Mouse (Mus musculus) ES-E14 (cell line): ENCODE results near the gene Nos1ap.

Experiments
- CHD2 ChIP-seq: IDR thresholded peaks from 2 replicates; pipeline ENCODE4 v1.6.1; 2014; ENCODE audit warnings: mild to moderate bottlenecking, low read depth, low read length, inconsistent platforms
- HCFC1 ChIP-seq: IDR thresholded peaks from 2 replicates; pipeline ENCODE4 v1.6.1; 2012; ENCODE audit warnings: low read length, inconsistent platforms, borderline replicate concordance; ENCODE audit not compliant: insufficient read depth
- MAFK ChIP-seq: IDR thresholded peaks from 2 replicates; pipeline ENCODE4 v1.6.1; 2014; ENCODE audit warnings: mild to moderate bottlenecking, low read depth, low read length, inconsistent platforms; ENCODE audit not compliant: insufficient read depth
- ZC3H11A ChIP-seq: IDR thresholded peaks from 2 replicates; pipeline ENCODE4 v1.6.1; 2012; ENCODE audit warnings: low read depth, mild to moderate bottlenecking, inconsistent platforms, low read length, borderline replicate concordance
- ZNF384 ChIP-seq: IDR thresholded peaks from 2 replicates; pipeline ENCODE4 v1.6.1; 2012; ENCODE audit warnings: low read depth, low read length, inconsistent platforms

DNA sequence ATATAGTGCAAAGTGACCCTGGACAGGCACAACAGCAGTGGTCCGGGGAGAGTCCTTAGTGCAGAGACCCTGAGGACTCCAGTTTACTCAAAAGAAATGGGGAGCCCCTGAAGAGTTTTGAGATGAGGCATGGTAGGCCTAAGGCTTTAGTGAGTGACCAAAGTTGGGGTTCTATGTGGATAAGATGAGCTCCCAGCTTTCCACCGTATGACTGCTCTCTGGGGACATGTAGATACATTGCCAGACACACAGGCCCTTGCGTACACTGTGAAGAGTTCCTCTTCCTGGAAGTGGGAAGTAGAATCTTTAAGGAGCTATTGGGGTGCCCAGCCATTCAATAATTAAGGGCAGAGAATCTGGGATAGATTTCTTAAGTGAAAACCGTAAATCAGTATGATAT is 90.2 kb downstream of the Nos1ap start:
- TF ChIP-seq CHD2, result no peak
- no peak for TF ChIP-seq ZNF384
- TF ChIP-seq HCFC1, result no peak
- TF ChIP-seq ZC3H11A, result no peak
- TF ChIP-seq MAFK, result no peak
